Mouse (Mus musculus) cerebellum, adult (tissue): ENCODE results near the gene Adh6a.
"Not testable (repeated sequence)": the region's sequence is repeated elsewhere in the genome, so short reads cannot be mapped to it uniquely, and the experiment has no call there.

ENCODE experiments used
- ATAC-seq: cut with Nextera tagmentation; 2 replicates; pipeline ENCODE4 v1.9.2; 2017; ENCODE audit warnings: mild to moderate bottlenecking, moderate library complexity, mixed read lengths; ENCODE audit not compliant: insufficient number of reproducible peaks, low FRiP score, low TSS enrichment

The Adh6a gene

DNA sequence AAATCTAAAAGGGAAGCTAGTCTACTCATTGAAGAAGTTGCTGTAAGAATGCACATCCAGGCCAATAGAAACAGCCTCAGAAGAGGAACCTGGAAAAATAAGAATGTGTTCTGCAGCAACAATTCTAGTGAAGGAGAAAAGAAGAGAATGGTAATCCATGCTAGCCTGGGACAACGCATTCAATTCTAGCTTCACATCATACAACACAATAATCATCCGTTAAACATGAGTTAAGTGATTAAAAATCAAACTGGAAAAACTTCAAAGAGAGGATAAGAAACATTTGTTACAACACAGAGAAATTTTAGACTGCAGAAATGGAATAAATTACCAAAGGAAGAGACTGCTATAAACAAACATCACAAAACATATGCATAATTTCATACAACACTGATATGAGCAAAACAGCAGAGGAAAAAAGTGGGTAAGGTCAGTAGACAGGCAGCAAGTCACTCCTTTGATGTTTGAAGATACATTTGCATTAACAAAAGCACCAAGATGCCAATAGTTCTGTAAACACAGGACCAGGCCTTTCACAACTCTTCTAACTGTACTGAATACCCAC, 3.9 kb downstream of the Adh6a start:
- ATAC-seq, result no peak

DNA sequence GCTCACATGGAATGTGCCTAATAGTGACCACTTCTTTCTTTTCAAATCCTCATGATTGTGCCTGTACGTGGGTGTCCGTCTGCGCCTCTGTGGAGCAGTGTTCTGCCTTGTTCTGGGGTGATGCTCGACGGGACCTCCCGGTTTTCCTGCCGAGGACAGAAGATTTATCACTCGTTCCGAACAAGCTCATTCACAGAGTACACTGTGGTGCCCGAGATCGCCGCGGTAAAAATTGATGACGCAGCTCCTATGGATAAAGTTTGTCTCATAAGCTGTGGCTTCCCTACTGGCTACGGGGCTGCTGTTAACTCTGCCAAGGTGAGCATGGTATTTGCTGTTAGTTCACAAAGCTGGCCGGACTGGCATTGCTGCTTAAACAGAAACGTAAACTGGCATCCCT, 11.9 kb downstream of the Adh6a start:
- no peak for ATAC-seq

DNA sequence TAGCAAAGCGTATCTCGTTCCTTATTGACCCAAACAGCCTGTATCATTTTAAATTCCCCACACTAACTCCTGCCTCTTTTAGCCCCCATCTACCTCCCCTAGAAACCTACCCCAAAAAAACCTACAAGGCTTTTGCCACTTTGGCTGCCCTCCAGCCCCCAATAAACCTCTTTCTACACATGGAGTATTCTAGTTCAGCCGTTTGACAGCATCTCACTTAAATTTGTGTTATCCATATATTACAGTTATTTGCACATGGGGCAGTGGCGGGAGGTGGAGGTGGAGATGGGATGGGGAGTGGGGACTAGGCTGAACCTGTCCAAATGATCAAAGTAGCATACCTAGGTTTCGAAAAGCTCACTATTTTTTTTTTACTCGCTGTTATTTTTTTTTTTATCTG, 12.4 kb downstream of the Adh6a start:
- no peak for ATAC-seq

DNA sequence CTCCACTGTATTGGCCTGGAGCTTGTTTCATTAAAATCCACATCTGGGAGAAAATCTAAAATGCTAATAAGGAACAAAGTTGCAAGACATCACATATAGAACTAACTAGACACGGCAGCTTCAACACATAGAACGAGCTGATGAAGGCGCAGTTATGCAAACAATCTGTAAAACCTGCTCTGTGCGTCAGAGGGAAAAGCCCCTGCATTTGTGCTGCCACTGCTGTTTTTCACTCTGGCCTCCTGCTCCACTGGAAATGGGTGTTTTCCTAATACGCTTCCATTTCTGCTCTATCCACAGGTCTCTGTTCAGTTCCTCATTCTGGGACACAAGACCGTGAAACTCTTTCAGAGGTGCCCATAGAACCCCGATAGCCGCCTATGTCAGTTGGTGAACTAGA, 20.8 kb downstream of the Adh6a start:
- ATAC-seq, result no peak

DNA sequence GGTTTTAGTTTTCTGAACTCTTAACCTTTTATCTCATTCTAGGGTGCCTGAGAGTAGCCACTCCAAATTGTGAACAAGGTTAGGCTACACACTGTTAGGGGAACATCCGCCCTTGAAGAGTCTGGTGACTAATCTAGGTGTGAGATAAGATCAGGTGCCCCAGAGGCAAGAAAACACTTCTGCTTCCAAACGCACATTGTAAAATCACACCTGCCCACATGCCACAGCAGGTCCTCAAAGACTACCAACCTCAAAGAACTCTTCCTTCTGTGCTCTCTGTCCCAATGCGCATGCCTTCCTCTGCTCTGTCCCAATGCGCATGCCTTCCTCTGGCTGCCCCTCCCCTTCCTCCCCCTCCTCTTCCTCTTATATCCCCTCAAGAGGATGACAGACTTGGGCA, 21.2 kb downstream of the Adh6a start:
- ATAC-seq, result no peak

DNA sequence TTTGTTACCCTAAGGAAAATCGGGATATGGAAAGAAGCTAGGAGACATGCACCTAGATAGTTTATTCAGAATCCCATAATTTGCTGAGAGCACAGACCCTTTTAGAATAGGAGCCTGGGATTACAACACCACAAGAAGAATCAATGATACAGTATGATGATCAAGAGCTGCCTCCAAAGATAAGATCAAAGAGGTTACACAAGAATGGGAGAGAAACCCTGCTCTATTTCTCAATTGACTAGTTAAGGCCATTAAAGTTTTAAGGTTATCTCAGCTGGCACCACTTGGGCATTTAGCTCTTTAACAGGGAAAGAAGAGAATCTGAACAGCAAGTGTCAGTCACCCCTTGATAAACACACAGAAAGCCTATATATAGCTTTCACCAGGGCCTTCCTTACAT, 22.5 kb downstream of the Adh6a start:
- no peak for ATAC-seq

DNA sequence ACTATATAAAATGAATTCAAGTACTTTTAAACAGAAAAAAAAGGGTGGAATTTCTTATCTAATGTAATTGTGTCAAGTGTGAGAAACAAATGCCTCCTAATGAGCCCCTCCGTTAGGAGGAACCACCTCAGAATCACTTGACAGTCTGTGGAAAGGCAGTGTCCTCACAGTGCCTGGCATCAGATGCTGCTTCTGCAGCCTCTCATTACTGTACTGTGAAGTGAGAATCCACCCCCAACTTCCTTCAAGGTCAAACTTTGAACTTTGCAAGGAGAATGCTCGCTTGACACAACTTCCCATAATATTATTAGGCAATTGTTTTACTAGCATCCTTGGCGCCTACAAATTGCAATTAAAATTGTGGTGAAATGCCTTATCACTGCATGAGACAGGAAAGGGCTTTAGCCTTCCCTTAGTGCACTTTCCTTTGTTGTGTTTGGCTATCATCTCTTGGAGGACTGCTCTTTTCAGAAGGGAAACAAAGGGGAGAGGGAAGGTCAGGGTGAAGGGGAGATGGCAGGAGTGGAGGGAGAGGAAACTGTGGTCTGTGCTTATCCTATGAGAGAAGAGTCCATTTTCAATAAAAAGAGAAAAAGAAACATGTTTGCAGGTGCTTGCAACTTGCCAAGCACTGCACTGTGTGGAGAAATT, 23.1 kb downstream of the Adh6a start:
- no peak for ATAC-seq

DNA sequence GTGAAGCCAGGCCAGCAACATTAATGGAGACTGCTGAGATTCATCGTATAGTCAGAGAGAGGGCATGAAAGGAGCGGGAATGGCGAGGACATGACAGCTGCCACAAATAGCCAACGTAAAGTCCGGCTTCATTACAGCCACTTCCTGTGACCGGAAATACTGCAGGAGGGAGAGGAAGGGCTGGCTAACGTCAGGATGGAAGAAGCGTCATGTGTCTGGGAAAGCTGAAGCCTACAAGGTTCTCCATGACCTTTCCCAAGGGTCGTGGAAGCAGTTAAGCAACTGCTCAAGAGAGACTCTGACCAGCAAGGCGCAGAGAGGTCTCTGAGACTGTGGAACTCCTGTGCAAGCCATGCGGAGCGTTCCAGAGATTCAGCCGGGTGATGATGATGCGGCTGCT, 28.4 kb downstream of the Adh6a start, which contains the start of gene Adh6b:
TSS of gene Adh6b (plus strand) at position 305 of the 400 bp plus-strand sequence.
- no peak for ATAC-seq

DNA sequence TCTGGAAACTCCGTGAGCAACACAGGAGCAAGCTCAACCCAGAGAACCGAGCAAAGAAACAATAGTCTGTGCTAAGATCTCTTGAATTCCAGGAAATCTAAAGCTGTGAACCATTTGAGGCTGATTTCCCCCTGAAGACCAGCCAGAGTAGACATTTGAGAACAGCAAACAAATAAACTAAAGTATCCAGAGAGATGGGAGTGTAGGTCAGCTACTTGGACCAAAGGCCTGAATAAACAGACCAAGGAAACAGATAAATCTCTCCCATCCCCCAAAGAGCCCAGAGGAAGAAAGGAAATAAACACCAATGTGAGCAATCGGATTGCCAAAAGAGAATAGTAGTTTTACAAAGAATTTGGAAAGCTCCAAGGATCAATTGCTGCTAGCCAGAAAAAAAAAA, 34.0 kb downstream of the Adh6a start:
- no peak for ATAC-seq

DNA sequence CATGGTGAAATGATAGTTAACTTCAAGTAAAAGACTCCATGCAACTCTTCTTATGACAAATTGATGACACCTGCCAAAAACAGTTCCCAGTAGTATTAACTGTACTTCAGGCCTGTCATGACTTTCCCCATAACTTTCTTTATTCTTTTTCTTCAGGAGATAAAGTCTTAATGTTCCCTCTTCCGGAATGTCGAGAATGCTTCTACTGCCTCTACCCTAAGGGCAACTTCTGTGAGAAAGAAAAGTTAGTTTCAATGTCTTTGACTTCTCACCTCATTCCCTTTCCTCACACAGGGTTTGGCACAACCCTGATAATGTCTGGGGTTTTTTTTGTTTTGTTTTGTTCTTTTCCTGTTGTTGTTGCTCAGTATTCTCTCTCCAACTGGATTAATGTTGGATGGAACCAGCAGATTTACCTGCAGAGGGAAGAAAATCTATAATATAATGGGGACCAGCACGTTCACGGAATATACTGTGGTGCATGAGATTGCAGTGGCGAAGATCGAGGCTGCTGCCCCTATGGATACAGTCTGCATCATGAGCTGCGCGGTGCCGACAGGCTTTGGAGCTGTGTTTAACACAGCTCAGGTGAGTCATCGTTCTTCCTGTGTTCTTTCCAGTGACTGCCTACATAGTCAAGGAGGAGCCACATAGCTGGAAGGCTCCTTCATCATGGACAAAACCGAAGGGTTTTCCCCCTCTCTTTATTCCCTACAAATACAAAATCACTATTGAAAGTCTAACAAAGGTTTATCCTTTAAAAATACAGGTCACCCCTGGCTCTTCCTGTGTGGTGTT, 39.1 kb downstream of the Adh6a start:
- ATAC-seq, result no peak

DNA sequence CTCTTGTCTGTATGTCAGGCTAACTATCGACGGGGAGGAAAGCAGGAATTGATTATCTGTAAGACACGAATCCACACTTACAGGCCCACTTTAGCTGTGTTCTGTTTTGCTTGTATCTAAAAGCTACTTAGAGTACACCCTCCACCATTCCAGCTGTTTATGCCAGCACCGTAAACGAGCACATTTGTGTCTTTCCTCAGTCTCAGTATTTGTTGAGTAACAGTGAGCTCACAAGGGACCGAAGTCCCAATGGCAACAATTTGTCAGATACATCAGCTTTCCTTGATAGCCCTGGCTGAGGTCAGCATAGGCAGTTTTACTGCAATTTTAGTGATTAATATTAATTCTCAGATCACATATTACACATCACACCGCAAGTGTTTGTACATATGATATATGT, 45.8 kb downstream of the Adh6a start:
- ATAC-seq, result no peak

DNA sequence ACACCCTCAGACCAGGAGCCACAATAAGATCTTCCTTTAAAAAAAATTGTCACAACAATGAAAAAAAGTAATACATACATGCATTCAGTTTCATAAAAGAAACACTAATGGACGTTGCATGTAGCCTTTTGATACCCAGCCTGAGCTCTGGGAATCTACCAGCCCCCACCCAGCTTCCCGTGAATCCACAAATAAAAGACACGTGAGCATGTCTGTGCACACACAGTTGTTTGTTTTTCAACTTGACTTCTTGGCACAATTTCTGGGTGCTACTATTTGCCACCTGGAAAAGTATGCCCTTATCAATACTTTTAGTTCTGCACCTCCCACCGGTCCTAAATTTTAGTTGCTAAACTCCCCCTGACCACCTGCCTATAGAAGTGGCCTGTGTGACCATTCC, 47.6 kb downstream of the Adh6a start:
- ATAC-seq, result no peak

DNA sequence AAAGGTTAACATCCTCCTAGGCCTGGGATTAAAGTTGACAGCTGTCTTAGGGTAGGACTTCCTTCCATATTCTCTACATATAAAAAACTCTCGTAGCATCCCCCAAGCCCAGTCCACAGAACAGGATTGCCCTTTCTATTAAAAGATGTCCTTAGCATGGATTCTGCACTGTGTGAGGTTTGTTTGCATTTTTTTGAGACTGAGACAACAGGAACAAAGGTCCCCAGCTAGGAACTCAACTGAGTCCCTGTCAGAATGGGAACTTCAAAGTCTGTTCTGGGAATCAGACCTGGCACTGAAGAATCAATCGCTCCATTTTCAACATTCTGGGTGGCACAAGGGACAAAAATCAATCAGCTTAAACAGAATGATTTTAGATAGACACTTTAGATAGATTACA, 49.8 kb downstream of the Adh6a start:
- ATAC-seq, result no peak

DNA sequence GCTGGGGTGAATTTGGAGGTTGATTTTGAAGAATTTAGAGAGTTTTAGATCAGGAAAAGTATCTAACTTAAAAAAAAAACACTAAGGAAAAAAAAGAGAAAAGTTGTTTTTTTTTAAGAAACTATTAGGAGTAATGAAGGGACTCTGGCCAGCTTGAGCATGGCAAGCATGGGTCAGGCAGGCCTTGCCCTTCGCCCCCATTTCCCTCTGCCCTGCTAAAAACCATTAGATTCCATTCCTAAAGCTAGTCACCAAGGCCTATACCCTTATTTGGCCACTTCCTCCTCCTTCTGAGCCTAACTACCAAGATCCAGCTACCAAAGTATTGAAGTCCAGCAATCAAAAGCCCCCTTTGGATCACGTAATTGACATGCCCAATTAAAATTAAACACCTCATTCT, 53.1 kb downstream of the Adh6a start:
- ATAC-seq, result no peak

DNA sequence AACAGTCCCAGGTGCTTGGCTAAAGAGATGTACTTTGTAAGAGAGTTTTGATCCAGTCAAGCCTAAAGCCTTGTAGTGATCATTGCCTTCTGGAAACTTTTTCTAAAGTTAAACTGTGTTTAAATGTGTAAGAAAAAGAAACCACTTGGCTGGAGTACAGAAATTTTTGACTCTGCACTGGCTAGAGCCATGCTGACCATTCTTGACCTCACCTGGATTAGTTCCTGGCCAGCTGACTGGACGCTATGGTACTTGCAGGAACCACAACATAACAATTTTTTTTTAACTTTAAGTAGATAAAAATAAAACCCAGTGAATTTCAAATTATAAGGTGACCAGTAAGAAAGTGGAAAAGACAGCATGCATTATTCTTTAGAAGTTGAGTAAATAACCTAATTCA, 56.5 kb downstream of the Adh6a start:
- ATAC-seq, result no peak

DNA sequence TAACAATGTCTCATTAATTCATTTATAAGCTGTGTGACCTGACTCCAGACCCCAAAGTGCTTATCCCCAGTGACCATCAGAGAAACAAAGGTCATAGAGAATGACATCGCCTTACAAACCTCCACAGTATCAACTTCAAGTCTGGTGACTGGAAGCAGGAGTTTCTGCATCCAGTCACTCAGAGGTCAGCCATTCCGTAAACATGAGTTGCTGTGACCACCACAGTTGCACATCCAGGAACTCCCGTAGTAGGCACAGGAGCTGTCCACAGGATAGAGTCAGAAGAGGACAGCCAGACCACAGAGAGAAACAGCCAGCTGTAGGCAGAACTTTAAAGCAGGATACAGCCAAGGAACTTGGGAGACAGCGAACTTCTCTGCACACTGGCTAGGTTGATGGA, 57.2 kb downstream of the Adh6a start:
- ATAC-seq, result not testable (repeated sequence)

DNA sequence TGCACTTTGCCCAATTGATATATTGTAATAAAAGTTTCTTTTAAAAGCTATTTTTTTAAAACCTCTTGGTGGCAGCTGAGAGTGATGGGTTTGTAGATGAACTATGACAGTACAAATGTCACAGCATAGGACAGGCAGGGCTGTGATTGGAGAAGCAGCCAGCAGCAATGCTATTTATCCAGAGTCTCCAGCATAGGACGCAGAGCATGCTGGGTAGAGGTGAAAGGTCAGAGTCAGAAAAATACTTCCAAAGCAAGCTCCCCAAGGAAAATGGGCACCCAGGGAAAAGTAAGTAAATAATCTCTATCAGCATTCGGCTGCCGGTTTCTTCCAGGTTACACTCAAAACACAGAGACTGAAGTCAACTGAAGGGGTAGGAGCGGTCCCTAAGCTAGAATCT, 60.8 kb downstream of the Adh6a start:
- ATAC-seq, result no peak

DNA sequence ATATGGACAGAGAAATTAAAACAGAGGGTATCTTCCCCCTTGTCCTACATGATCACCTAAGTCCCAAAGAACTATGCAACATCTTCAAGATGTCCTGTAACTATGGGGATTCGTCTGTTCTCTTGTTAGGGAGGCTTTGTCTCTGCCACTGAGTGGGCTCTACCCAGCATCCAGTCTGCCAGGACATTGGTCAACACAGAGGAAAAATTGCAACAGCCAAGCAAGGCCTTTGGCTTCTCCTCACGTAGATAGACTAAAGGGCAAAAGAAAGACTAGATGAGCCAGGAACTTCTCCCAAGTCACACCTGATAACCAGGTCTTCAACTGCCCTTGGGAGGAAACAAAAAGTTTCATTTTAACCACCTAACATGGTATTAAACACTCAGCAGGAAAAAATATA, 62.1 kb downstream of the Adh6a start:
- ATAC-seq, result no peak
